Mouse (Mus musculus) brown adipose tissue, adult 24 weeks (tissue): Measurements from ENCODE around the gene Psat1. TPM values are rescaled to one million over a fixed set of nuclear protein-coding genes. Genes with fewer than 3 reads are reported as not detected.
A peak's percentile ranks its signal among the peaks of the same experiment; 100 is the strongest.

Source experiments
- H3K27ac ChIP-seq: fragments of 200-500 bp; replicated peaks from 2 replicates; pipeline ENCODE4 v1.5.1; 2012; ENCODE audit warnings: low read depth, mild to moderate bottlenecking, low read length
- H3K4me1 ChIP-seq: fragments of 200-500 bp; 2 replicates; pipeline ENCODE4 v1.6.1; 2012; ENCODE audit warnings: low read length, mixed read lengths; ENCODE audit not compliant: control insufficient read depth, insufficient read depth, insufficient read length
- H3K4me3 ChIP-seq: fragments of 200-500 bp; 2 replicates; pipeline ENCODE4 v1.5.1; 2012; ENCODE audit warnings: low read depth, mild to moderate bottlenecking, low read length, moderate library complexity; ENCODE audit not compliant: insufficient read depth
- polyA plus RNA-seq: library from polyadenylated mRNA; stranded (reverse); fragments of >200 nt; gene quantifications from 2 replicates; pipeline ENCODE4 v1.2.4, GENCODE M21; 2012; ENCODE audit not compliant: missing spikeins, insufficient read depth, insufficient read length

Psat1 gene
- polyA plus RNA-seq = 10.1 and 11.5 TPM in 2 replicates

- H3K4me3 ChIP-seq = no peak within 1 kb of the TSS
- H3K27ac ChIP-seq = no peak within 1 kb of the TSS
- no peaks in the 10 kb centered on the region for H3K4me1 ChIP-seq
Measured at GRCm38 (mm10) chr19:15947237-15947636, at the start of gene Psat1. Psat1 (minus strand) TSS chr19:15947337.

GRCm38 (mm10) chr19:15990102-15990501 lies 43.0 kb upstream of the Psat1 start:
- H3K4me1 ChIP-seq = no peaks in the 10 kb centered on the region

GRCm38 (mm10) chr19:15985172-15985713 lies 38.1 kb upstream of the Psat1 start:
- no peak overlapping the region for H3K27ac ChIP-seq

More at GRCm38 (mm10) chr19:15990102-15990501, 43.0 kb upstream of the Psat1 start:
- no peak overlapping the region for H3K4me3 ChIP-seq
- H3K27ac ChIP-seq = no peak overlapping the region

GRCm38 (mm10) chr19:15984449-15985171 lies 37.5 kb upstream of the Psat1 start, which contains the start of gene Cep78:
Cep78 (minus strand) TSS chr19:15984989.
- H3K4me3 ChIP-seq = peak within 1 kb of the TSS; percentile 74
- no peaks in the 10 kb centered on the region; the same call in 1 of the 2 replicates for H3K4me1 ChIP-seq
- no peak within 1 kb of the TSS for H3K27ac ChIP-seq

More at GRCm38 (mm10) chr19:15985172-15985713, 38.1 kb upstream of the Psat1 start:
- no peaks in the 10 kb centered on the region; the same call in 1 of the 2 replicates for H3K4me1 ChIP-seq
- peak overlapping the region; percentile 47 for H3K4me3 ChIP-seq

- no peaks in the 10 kb centered on the region; the same call in 1 of the 2 replicates for H3K4me1 ChIP-seq
- H3K4me3 ChIP-seq = peak overlapping the region; percentile 74; the same call in 1 of the 2 replicates
- no peak overlapping the region for H3K27ac ChIP-seq
Measured at GRCm38 (mm10) chr19:15983739-15984344, 36.7 kb upstream of the Psat1 start.

- Histone ChIP-seq H3K4me1 (no peaks in the 10 kb centered on the region; the same call in 1 of the 2 replicates), H3K4me3 (no peak overlapping the region), H3K27ac (no peak overlapping the region)
Measured at GRCm38 (mm10) chr19:15982926-15983738, 36.0 kb upstream of the Psat1 start.

- no peak overlapping the region for H3K4me3 ChIP-seq
- no peaks in the 10 kb centered on the region; the same call in 1 of the 2 replicates for H3K4me1 ChIP-seq
- H3K27ac ChIP-seq = no peak overlapping the region
Measured at GRCm38 (mm10) chr19:15981861-15982260, 34.7 kb upstream of the Psat1 start.

GRCm38 (mm10) chr19:15973365-15973764 lies 26.2 kb upstream of the Psat1 start:
- H3K4me1 ChIP-seq = no peaks in the 10 kb centered on the region
- no peak overlapping the region for H3K4me3 ChIP-seq
- no peak overlapping the region for H3K27ac ChIP-seq

GRCm38 (mm10) chr19:15965082-15965481 lies 17.9 kb upstream of the Psat1 start:
- H3K27ac ChIP-seq = no peak overlapping the region
- no peaks in the 10 kb centered on the region for H3K4me1 ChIP-seq
- H3K4me3 ChIP-seq = no peak overlapping the region

- no peak overlapping the region for H3K4me3 ChIP-seq
- H3K27ac ChIP-seq = no peak overlapping the region
- H3K4me1 ChIP-seq = no peaks in the 10 kb centered on the region
Measured at GRCm38 (mm10) chr19:15964533-15964932, 17.4 kb upstream of the Psat1 start.

GRCm38 (mm10) chr19:15963011-15963695 lies 16.0 kb upstream of the Psat1 start:
- H3K27ac ChIP-seq = no peak overlapping the region

GRCm38 (mm10) chr19:15962313-15962712 lies 15.2 kb upstream of the Psat1 start:
- no peak overlapping the region for H3K4me3 ChIP-seq
- no peaks in the 10 kb centered on the region for H3K4me1 ChIP-seq
- no peak overlapping the region for H3K27ac ChIP-seq

More at GRCm38 (mm10) chr19:15963011-15963695, 16.0 kb upstream of the Psat1 start:
- Histone ChIP-seq H3K4me1 (no peaks in the 10 kb centered on the region), H3K4me3 (no peak overlapping the region)

- Histone ChIP-seq H3K4me3 (no peak overlapping the region), H3K4me1 (no peaks in the 10 kb centered on the region), H3K27ac (no peak overlapping the region)
Measured at GRCm38 (mm10) chr19:15950225-15950624, 3.1 kb upstream of the Psat1 start.

- Histone ChIP-seq H3K27ac (no peak overlapping the region), H3K4me3 (no peak overlapping the region), H3K4me1 (no peaks in the 10 kb centered on the region)
Measured at GRCm38 (mm10) chr19:15948867-15949266, 1.7 kb upstream of the Psat1 start.
